Mouse (Mus musculus) E14TG2a.4 (cell line): ENCODE data around the gene Synpo2.

Source experiments
- CTCF ChIP-seq: conservative IDR thresholded peaks from 2 replicates; pipeline ENCODE4 v1.5.1; 2014; ENCODE audit warnings: low read length
- NANOG ChIP-seq: IDR thresholded peaks from 2 replicates; pipeline ENCODE4 v1.6.1; 2014; ENCODE audit warnings: borderline replicate concordance, low read length, mixed read lengths

DNA sequence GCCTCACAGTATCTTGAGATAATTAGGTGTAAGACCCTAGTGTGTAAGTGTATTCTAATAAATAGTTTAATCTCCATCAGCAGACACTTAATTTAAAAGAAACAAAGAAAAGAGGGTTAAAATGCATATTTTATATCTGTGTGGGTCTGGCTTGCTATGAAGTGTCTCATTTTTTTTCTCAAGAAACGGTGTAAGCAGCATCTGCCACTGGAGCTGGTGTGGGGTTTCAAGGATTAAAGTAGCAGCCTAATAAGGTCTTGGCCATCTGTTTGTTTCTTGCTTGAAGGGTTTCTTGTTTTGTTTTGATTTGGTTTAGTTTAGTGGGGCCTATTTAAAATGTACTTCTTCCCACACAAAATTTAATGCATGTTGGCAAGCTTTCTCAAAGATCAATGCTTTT lies 46.1 kb downstream of the Synpo2 start:
- no peak for TF ChIP-seq CTCF
- TF ChIP-seq NANOG = no peak
